Mouse (Mus musculus): Measurements from ENCODE around the gene Mmd. TPM values are rescaled to one million over a fixed set of nuclear protein-coding genes. Genes with fewer than 3 reads are reported as not detected.
A peak's percentile ranks its signal among the peaks of the same experiment; 100 is the strongest.

The Mmd gene
- polyA plus RNA-seq, 1 experiment from 2014 or later, result 36.5 TPM

GRCm38 (mm10) chr11:90235221-90235620, 14.0 kb upstream of the Mmd start:
- no peak overlapping the region for H3K4me2 ChIP-seq (replicated peaks; ENCODE audit: low read depth)
- ATAC-seq, result no peak
- peaks cover 15% of the 10 kb centered on the region for H3K4me1 ChIP-seq (replicated peaks; ENCODE audit: control insufficient read depth, insufficient read depth, low read length)
- no peaks in the 10 kb centered on the region for H3K9me3 ChIP-seq (ENCODE audit: control insufficient read depth)
- no peak overlapping the region for H3K27ac ChIP-seq (ENCODE audit: low read depth, low read length)
- H3K36me3 ChIP-seq (ENCODE audit: control insufficient read depth, insufficient read depth), result no peaks in the 10 kb centered on the region
- H3K9ac ChIP-seq (ENCODE audit: low read depth, low read length), result no peak overlapping the region
- TF ChIP-seq CTCF (IDR thresholded peaks at IDR 0.05; ENCODE audit: low read depth), result no peak
- no peaks in the 10 kb centered on the region for H3K27me3 ChIP-seq (replicated peaks; ENCODE audit: control insufficient read depth, insufficient read depth, low read length)
- 81% methylated on average over 5 of the region's 5 CpGs for WGBS
- no peak overlapping the region for H3K4me3 ChIP-seq (ENCODE audit: low read depth, low read length)

GRCm38 (mm10) chr11:90237616-90238015, 11.6 kb upstream of the Mmd start:
- Histone ChIP-seq H3K4me3 (ENCODE audit: low read depth, low read length) (no peak overlapping the region), H3K4me2 (replicated peaks; ENCODE audit: low read depth) (no peak overlapping the region), H3K9ac (ENCODE audit: low read depth, low read length) (no peak overlapping the region), H3K27me3 (replicated peaks; ENCODE audit: control insufficient read depth, insufficient read depth, low read length) (no peaks in the 10 kb centered on the region), H3K9me3 (ENCODE audit: control insufficient read depth) (no peaks in the 10 kb centered on the region), H3K27ac (ENCODE audit: low read depth, low read length) (no peak overlapping the region), H3K36me3 (ENCODE audit: control insufficient read depth, insufficient read depth) (no peaks in the 10 kb centered on the region), H3K4me1 (replicated peaks; ENCODE audit: control insufficient read depth, insufficient read depth, low read length) (no peaks in the 10 kb centered on the region)
- TF ChIP-seq CTCF (IDR thresholded peaks at IDR 0.05; ENCODE audit: low read depth), result no peak
- ATAC-seq, result no peak
- 76% methylated on average over 5 of the region's 5 CpGs for WGBS

GRCm38 (mm10) chr11:90238657-90239056, 10.6 kb upstream of the Mmd start:
- H3K4me3 ChIP-seq (ENCODE audit: low read depth, low read length), result no peak overlapping the region
- ATAC-seq, result no peak
- no peaks in the 10 kb centered on the region for H3K4me1 ChIP-seq (replicated peaks; ENCODE audit: control insufficient read depth, insufficient read depth, low read length)
- H3K4me2 ChIP-seq (replicated peaks; ENCODE audit: low read depth), result no peak overlapping the region
- H3K9me3 ChIP-seq (ENCODE audit: control insufficient read depth), result no peaks in the 10 kb centered on the region
- no peak overlapping the region for H3K27ac ChIP-seq (ENCODE audit: low read depth, low read length)
- WGBS, result 43% methylated on average over 2 of the region's 2 CpGs
- H3K9ac ChIP-seq (ENCODE audit: low read depth, low read length), result no peak overlapping the region
- no peak for TF ChIP-seq CTCF (IDR thresholded peaks at IDR 0.05; ENCODE audit: low read depth)
- no peaks in the 10 kb centered on the region for H3K27me3 ChIP-seq (replicated peaks; ENCODE audit: control insufficient read depth, insufficient read depth, low read length)
- H3K36me3 ChIP-seq (ENCODE audit: control insufficient read depth, insufficient read depth), result no peaks in the 10 kb centered on the region

DNA sequence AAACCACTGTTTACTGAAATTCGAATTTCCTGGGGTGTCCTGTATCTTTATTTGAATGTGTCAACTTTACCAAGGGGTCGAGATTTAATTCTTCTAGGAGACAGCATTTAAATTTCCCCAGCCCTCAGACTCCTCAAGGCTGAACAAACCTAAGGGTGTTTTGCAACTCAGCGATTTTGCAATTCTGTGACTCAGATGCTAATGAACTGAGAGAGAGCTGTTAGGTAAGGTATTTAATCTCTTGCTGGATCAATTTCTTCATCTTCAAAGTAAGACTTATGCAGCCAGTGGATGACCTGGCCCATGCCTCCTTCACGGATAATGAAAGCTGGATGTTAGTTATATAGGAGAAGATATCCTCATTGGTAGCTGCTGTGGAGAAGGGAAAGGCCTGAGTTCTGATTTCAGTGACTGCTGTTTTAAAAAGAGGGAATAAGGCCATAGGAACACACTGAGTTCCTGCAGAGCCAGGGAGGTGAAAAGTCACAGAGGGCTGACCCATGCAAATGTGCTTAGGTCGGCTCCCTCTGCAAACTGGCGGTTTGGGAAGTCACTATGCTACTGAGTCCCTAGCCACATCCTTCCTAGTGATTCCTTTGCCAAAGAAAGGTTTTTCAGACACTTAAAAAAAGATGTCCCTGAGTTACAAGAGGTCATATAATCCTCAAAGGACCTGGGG, 8.5 kb upstream of the Mmd start:
- no peak for TF ChIP-seq CTCF (IDR thresholded peaks at IDR 0.05; ENCODE audit: low read depth)
- Histone ChIP-seq H3K27me3 (replicated peaks; ENCODE audit: control insufficient read depth, insufficient read depth, low read length) (no peaks in the 10 kb centered on the region), H3K4me3 (ENCODE audit: low read depth, low read length) (no peak overlapping the region), H3K9ac (ENCODE audit: low read depth, low read length) (no peak overlapping the region), H3K9me3 (ENCODE audit: control insufficient read depth) (no peaks in the 10 kb centered on the region), H3K4me1 (replicated peaks; ENCODE audit: control insufficient read depth, insufficient read depth, low read length) (no peaks in the 10 kb centered on the region), H3K36me3 (ENCODE audit: control insufficient read depth, insufficient read depth) (no peaks in the 10 kb centered on the region), H3K27ac (ENCODE audit: low read depth, low read length) (no peak overlapping the region; the same call in 1 of the 2 replicates), H3K4me2 (replicated peaks; ENCODE audit: low read depth) (no peak overlapping the region)
- 0 out of 2 replicates have a peak, but pooled peaks have one; percentile 22 for ATAC-seq
- 28% methylated on average over 6 of the region's 6 CpGs for WGBS

DNA sequence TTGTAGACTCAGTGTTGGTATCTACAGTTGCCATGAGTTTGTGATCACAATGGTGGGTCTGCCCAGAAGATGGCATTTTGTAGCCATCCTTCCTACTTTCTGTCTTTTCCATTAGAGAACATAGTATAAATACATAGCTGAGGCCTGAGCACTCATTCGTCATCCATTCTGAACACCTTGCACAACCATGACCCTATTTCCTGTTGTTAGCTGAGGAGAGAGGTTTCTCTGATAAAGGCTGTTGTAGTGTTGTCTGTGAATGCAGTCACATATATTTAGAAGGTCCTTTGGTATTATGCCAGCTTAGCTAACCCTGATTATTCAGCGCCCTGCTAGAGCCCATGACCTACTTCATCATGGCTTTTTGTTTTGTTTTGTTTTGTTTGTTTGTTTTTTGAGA, 7.4 kb upstream of the Mmd start:
- Histone ChIP-seq H3K4me2 (replicated peaks; ENCODE audit: low read depth) (no peak overlapping the region), H3K4me3 (ENCODE audit: low read depth, low read length) (no peak overlapping the region), H3K9me3 (ENCODE audit: control insufficient read depth) (no peaks in the 10 kb centered on the region), H3K36me3 (ENCODE audit: control insufficient read depth, insufficient read depth) (no peaks in the 10 kb centered on the region), H3K9ac (ENCODE audit: low read depth, low read length) (no peak overlapping the region), H3K4me1 (replicated peaks; ENCODE audit: control insufficient read depth, insufficient read depth, low read length) (no peaks in the 10 kb centered on the region), H3K27ac (ENCODE audit: low read depth, low read length) (no peak overlapping the region), H3K27me3 (replicated peaks; ENCODE audit: control insufficient read depth, insufficient read depth, low read length) (no peaks in the 10 kb centered on the region)
- no peak for ATAC-seq
- TF ChIP-seq CTCF (IDR thresholded peaks at IDR 0.05; ENCODE audit: low read depth), result no peak
- 78% methylated on average over 2 of the region's 2 CpGs for WGBS

DNA sequence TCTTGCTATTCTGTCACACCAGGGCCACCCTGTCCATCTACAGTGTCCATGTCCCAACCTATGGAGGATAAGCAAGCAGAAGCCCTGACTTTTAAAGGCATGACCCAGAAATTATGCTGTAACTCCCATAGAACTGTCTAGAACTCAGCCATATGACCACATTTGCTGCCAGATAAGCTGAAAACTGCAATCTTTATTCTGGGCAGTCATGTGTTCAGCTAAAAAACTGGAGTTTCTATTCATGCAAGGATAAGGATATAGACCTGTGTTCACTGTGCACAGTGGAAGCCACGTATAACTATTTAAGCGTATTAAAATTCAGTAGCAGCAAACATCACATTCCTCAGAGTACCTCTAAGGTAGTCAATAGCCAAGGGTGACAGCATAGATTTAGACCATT, 6.0 kb upstream of the Mmd start:
- no peak overlapping the region for H3K27ac ChIP-seq (ENCODE audit: low read depth, low read length)
- 95% methylated on average over 2 of the region's 2 CpGs for WGBS
- H3K4me2 ChIP-seq (replicated peaks; ENCODE audit: low read depth), result no peak overlapping the region
- H3K4me1 ChIP-seq (replicated peaks; ENCODE audit: control insufficient read depth, insufficient read depth, low read length), result no peaks in the 10 kb centered on the region
- H3K9me3 ChIP-seq (ENCODE audit: control insufficient read depth), result no peaks in the 10 kb centered on the region
- no peaks in the 10 kb centered on the region for H3K36me3 ChIP-seq (ENCODE audit: control insufficient read depth, insufficient read depth)
- H3K4me3 ChIP-seq (ENCODE audit: low read depth, low read length), result no peak overlapping the region
- no peak overlapping the region for H3K9ac ChIP-seq (ENCODE audit: low read depth, low read length)
- TF ChIP-seq CTCF (IDR thresholded peaks at IDR 0.05; ENCODE audit: low read depth), result no peak
- H3K27me3 ChIP-seq (replicated peaks; ENCODE audit: control insufficient read depth, insufficient read depth, low read length), result no peaks in the 10 kb centered on the region
- ATAC-seq, result no peak
